Mouse (Mus musculus) embryonic stem cell, embryonic (primary cell): ENCODE data around the gene Slc27a4.

Source experiments
- CTCF ChIA-PET, 4 experiments: fragments of 300-600 bp in 2 of 4; fragments of 350-600 bp in 2 of 4; sonication (Branson Sonifier 250); formaldehyde crosslinking; loops; one replicate each; lab custom pipeline; 2022; ENCODE audit warnings: inconsistent platforms in 2 of 4; lab: Charles Lee
- POLR2A ChIA-PET, 4 experiments: fragments of 300-600 bp in 2 of 4; fragments of 350-600 bp in 2 of 4; sonication (Branson Sonifier 250); formaldehyde crosslinking; loops; one replicate each; lab custom pipeline; 2022; ENCODE audit warnings: antibody characterized with exemption in 4 of 4, inconsistent platforms in 1 of 4; lab: Charles Lee

Gene Slc27a4

DNA sequence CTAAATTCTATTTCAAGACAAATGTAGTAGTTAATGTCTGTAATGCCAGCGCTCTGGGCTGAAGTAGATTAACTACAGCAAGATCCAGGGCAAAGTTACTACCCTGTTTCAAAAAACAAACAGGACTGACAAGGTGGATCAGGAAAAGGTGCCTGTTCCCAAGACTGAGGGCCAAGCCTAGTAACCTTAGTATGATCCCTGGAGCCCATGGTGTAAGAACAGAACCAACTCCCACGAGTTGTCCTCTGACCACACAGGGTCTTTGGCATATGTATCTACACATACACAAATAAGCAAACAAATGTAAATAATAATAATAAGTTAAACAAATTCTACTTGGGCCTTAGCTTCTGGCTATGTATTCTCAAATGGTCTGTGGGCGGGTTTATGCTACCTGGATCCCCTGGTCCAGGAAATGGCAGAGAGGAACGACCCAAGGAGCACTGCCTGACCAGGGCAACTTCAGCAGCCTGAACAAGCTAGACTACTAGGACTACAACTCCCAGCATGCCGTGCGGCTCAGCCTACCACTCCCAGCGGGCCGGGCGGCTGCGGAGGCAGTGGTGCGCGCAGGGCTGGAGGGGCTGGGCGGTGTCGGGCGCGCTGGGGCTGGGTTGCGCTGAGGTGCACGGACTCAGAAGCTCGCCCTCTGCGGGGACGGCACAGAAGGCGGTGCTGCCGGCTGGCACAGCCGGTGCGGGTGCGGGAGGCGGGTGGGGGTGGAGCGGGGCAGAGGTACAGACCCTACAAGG lies at the start of gene Slc27a4:
Gene Slc27a4 (plus strand): TSS at position 560 of the 752 bp plus-strand sequence.
- CTCF ChIA-PET: interaction anchor here (0.5 to 2.6 kb wide), 25 partner anchors 14 to 302 kb away, joined by 3 to 18 read pairs (median 4); partner anchors contain the start of genes Urm1 (in 2 of the 4) and Cercam (in 1 of the 4)
- POLR2A ChIA-PET: interaction anchor here (0.5 to 6.7 kb wide), 79 partner anchors 8 to 1244 kb away, joined by 3 to 70 read pairs (median 4); partner anchors contain the start of genes Coq4 (in 3 of the 4), Trub2 (in 3 of the 4), Urm1 (in 2 of the 4) and Cercam (in 1 of the 4)

DNA sequence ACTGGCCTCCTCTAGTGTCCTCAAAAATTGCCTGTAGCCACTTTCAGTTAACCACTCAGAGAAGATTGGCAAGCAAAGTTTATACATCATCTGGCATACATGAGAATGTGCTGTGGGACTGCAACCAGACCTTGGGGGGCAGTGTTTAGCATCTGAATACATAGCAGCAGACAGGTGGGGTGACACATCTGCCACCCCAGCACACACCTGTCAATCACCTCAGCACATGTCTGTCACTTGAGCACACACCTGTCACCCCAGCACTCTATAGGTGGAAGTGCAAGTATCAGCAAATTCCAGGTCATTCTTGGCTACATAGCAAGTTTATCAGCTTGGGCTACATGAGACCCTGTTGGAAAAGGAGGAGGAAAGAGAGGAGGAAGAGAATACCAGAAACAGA lies 46.7 kb upstream of the Slc27a4 start:
- POLR2A ChIA-PET: interaction anchor here in 2 of 4 experiments (0.5 to 2.7 kb wide), 5 partner anchors 8 to 379 kb away, joined by 3 to 15 read pairs (median 4); no protein-coding TSS in a partner anchor
- CTCF ChIA-PET: interaction anchor here in 1 of 4 experiments (1.0 kb wide), 1 partner anchor 9 kb away, joined by 3 read pairs; no protein-coding TSS in a partner anchor

DNA sequence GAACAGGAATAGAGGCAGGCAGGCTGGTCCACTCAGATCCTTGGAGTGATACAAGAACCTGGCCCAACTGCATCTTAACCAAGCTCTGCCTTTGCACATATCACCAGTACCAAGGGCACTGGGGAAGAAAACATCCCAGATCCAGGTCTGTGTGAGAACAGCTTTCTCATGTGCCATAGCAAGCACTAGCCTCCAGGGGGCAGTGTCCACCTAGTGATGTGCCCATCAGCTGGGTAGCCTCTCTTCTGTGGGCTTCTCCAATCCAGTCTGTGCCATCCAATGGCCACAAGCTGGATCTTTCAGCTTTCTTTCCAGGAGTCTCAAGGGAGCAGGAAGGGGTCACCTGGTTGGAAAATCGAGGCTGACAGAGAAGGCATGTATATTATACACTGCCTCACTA lies 37.6 kb upstream of the Slc27a4 start:
- ChIA-PET POLR2A (interaction anchor here (0.5 to 2.4 kb wide), 27 partner anchors 9 to 208 kb away, joined by 3 to 10 read pairs (median 4); partner anchors contain the start of genes Slc27a4 (in 1 of the 4) and Urm1 (in 1 of the 4)), CTCF (interaction anchor here (0.5 to 2.2 kb wide), 81 partner anchors 9 to 922 kb away, joined by 3 to 27 read pairs (median 4); partner anchors contain the start of genes Cercam (in 2 of the 4), Slc27a4 (in 2 of the 4), Coq4 (in 1 of the 4) and Gm13420 (in 1 of the 4))

DNA sequence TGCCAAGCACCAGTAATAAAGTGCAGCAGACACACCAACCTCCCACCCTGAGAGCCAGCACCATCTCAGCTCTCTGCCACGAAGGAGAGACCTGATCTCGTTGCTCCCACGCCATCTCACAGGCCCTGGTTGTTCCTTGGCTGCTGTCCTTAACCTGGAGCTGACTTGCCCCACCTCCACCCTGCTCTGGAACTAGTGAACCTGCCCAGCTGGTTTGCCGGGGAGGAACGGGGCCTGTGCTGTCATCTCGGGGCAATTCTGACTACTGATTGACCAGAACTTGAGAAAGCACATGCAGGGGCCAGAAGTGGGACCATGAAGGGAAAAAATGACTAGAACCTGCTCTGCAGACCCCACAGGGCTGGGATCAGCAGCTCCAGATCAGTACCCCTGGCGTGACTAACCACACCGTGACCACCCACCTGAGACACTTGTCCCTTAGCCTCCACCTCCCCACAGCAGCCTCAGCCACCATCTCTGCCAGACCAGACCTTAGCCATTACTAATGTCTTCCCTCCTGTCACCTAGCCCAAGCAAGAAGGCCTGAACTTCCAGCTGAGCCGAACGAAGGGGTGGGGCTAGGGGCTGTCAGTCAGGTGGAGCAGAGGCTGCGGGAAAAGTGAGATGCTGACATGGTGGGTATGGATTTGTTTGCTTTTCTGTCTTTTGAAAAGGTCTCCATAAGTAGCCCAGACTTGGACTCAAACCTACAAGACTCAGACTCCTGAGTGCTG lies 34.3 kb upstream of the Slc27a4 start:
- POLR2A ChIA-PET: interaction anchor here (0.6 to 9.1 kb wide), 43 partner anchors 9 to 605 kb away, joined by 3 to 195 read pairs (median 4); partner anchors contain the start of genes Coq4 (in 2 of the 4), Slc27a4 (in 2 of the 4), Cercam (in 1 of the 4) and Gm13420 (in 1 of the 4)
- CTCF ChIA-PET: interaction anchor here (0.6 to 2.7 kb wide), 17 partner anchors 9 to 264 kb away, joined by 3 to 14 read pairs (median 3); partner anchors contain the start of genes Gm13547 (in 2 of the 4), Gm13420 (in 1 of the 4) and Slc27a4 (in 1 of the 4)

GRCm38 (mm10) chr2:29768901-29769300 lies 33.5 kb upstream of the Slc27a4 start:
- CTCF ChIA-PET: interaction anchor here (0.6 to 2.7 kb wide), 19 partner anchors 9 to 263 kb away, joined by 3 to 14 read pairs (median 3); partner anchors contain the start of genes Gm13420 (in 1 of the 4), Gm13547 (in 1 of the 4) and Slc27a4 (in 1 of the 4)
- POLR2A ChIA-PET: interaction anchor here (0.6 to 9.1 kb wide), 45 partner anchors 8 to 308 kb away, joined by 3 to 195 read pairs (median 4); partner anchors contain the start of genes Coq4 (in 2 of the 4), Slc27a4 (in 2 of the 4), Cercam (in 1 of the 4) and Gm13420 (in 1 of the 4)

DNA sequence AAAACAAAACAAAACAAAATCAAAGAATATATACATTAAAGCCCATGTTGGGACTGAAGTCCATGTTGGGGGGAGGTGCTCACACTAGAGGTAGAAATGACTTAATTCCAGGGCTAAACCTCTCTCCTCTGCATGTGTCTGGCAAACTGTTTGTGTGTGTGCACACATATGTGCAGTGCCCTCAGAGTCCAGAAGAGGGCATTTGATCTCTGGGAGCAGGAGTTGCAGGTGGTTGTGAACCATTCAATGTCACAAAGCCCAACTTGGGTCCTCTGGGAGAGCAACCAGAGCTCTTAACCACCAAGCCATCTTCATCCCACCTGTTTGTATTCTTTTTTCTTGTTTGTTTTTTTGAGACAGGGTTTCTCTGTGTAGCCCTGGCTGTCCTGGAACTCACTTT lies 32.3 kb upstream of the Slc27a4 start:
- POLR2A ChIA-PET: interaction anchor here (0.9 to 9.1 kb wide), 18 partner anchors 11 to 134 kb away, joined by 3 to 195 read pairs (median 6); partner anchors contain the start of genes Coq4 (in 2 of the 4), Slc27a4 (in 2 of the 4) and Trub2 (in 1 of the 4)
- CTCF ChIA-PET: interaction anchor here (0.6 to 2.5 kb wide), 19 partner anchors 9 to 700 kb away, joined by 3 to 14 read pairs (median 3); partner anchors contain the start of genes Slc27a4 (in 2 of the 4) and Pkn3 (in 1 of the 4)

- ChIA-PET CTCF (interaction anchor here in 3 of 4 experiments (0.6 to 2.5 kb wide), 10 partner anchors 9 to 88 kb away, joined by 3 to 14 read pairs (median 3); partner anchors contain the start of gene Slc27a4 (in 1 of the 3)), POLR2A (interaction anchor here (0.5 to 9.1 kb wide), 44 partner anchors 9 to 266 kb away, joined by 3 to 195 read pairs (median 5); partner anchors contain the start of genes Coq4 (in 3 of the 4), Slc27a4 (in 2 of the 4), Urm1 (in 2 of the 4) and Cercam (in 1 of the 4))
Observed at GRCm38 (mm10) chr2:29771611-29772461, 30.6 kb upstream of the Slc27a4 start.

DNA sequence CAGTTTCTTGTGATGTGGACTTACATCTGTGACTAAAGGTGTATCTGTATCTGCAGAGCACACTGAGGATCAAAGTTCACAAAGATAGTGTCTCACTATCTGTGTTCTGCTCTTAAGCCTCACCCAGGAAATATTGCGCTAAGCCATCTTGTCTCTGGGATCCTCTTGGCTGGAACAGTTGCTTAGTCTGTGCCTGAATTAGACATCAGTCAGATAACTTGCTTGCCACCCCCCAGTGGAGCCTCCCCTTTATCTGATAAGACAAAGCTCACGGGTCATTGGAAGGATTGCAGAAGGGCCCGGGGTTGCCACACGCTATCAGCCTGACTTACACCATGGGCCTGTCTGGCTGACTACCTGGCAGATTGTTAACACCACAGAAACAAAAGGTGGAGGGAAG lies 29.1 kb upstream of the Slc27a4 start:
- ChIA-PET POLR2A (interaction anchor here in 3 of 4 experiments (1.0 to 9.1 kb wide), 13 partner anchors 9 to 107 kb away, joined by 3 to 195 read pairs (median 8); partner anchors contain the start of genes Coq4 (in 2 of the 3), Slc27a4 (in 1 of the 3) and Trub2 (in 1 of the 3)), CTCF (interaction anchor here in 3 of 4 experiments (0.5 to 1.1 kb wide), 3 partner anchors 8 to 86 kb away, joined by 3 to 5 read pairs (median 3); no protein-coding TSS in a partner anchor)

- ChIA-PET POLR2A (interaction anchor here (0.6 to 14.6 kb wide), 19 partner anchors 10 to 652 kb away, joined by 3 to 195 read pairs (median 6); partner anchors contain the start of gene Slc27a4 (in 2 of the 4)), CTCF (interaction anchor here in 3 of 4 experiments (0.6 to 2.0 kb wide), 5 partner anchors 10 to 991 kb away, joined by 3 to 7 read pairs (median 5); partner anchors contain the start of gene Slc27a4 (in 1 of the 3))
Observed at GRCm38 (mm10) chr2:29781256-29781655, 21.2 kb upstream of the Slc27a4 start.

GRCm38 (mm10) chr2:29784290-29784689 lies 18.1 kb upstream of the Slc27a4 start:
- POLR2A ChIA-PET: interaction anchor here in 3 of 4 experiments (0.6 to 14.6 kb wide), 40 partner anchors 10 to 742 kb away, joined by 3 to 195 read pairs (median 4); partner anchors contain the start of genes Slc27a4 (in 3 of the 3), Cercam (in 2 of the 3), Gm13420 (in 1 of the 3) and Tbc1d13 (in 1 of the 3)
- CTCF ChIA-PET: interaction anchor here in 2 of 4 experiments (0.9 to 1.4 kb wide), 5 partner anchors 14 to 75 kb away, joined by 3 to 4 read pairs (median 3); no protein-coding TSS in a partner anchor

DNA sequence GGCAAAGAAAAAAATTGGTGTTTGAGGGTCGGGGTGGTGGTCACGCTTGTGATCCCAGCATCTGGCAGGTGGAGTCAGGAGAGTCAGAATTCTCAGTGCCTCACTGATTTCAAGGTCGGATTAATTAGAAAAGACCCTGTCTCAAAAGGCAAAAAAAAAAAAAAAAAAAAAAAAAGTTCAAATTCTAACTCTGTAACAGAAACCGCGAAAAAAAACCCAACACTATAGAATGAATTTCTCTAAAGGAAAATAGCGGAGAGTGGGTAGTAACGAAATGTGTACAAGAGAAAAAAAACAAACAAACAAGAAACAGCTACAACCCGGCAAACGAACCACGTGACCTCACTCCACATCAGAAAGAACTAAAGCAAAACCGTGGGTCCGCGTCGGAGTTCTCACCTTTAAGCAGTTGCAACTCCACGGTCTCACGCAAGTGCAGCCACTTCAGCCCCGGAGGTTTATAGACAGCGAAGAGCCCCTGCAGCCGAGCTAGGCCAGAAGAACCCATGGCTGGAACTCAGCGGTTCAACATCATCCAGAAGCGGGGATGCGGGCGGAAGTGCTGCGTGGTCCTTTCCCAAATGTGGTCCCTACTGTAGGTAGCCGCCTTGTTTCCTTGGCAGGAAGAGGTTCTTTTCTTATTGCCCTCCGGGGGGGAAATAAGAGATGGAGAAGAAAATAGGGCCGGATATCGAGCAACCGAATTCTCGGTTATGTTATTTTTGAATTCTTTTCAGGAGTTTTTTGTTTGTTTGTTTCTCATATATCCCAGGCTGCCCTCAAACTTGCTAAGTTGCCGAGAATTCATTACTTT lies 15.1 kb upstream of the Slc27a4 start, which contains the start of gene Coq4:
Gene Coq4 (plus strand): TSS at position 390 of the 814 bp plus-strand sequence.
- CTCF ChIA-PET: interaction anchor here (0.6 to 2.0 kb wide), 12 partner anchors 10 to 1404 kb away, joined by 3 to 14 read pairs (median 5); partner anchors contain the start of gene Odf2 (in 1 of the 4)

DNA sequence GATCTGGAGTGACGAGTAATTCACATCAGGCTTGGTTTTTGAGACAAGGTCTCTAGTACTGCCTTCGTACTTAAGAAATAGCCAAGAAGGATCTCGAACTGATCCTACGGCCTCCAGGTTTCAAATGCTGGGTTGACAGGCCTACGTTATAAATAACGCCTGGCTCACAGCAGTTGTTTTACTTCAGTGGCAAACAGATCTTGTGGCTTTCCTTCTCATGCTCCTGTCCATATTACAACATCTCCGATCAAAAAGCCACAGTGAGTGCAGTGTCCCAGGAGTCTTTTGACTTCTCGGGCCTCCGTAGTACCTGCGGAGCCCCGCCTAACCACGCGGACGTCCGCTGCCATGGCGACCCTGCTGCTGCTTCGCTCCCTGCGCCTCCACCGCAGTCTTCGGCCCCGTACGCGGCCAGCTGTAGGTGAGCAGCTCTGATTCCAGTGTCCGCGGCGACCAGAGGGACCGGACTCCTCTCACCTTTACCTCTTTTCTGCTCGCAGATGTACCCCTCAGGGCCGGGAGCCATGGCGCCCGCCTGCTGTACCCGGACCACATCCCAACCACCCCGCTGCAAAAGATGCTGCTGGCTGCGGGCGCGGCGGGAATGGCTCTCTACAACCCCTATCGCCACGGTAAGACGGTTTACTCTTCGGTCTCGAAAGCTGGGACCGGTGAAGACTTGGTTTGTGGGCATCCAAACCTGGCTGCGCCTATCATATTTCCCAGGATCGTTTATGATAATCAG lies 14.3 kb upstream of the Slc27a4 start, which contains the start of gene Trub2:
Gene Trub2 (minus strand): TSS at position 566 of the 745 bp plus-strand sequence.
- ChIA-PET POLR2A (interaction anchor here in 3 of 4 experiments (0.5 to 14.6 kb wide), 19 partner anchors 9 to 659 kb away, joined by 3 to 195 read pairs (median 4); partner anchors contain the start of genes Slc27a4 (in 3 of the 3) and Urm1 (in 1 of the 3)), CTCF (interaction anchor here in 2 of 4 experiments (1.2 to 2.0 kb wide), 4 partner anchors 11 to 29 kb away, joined by 4 to 7 read pairs (median 6); no protein-coding TSS in a partner anchor)

More for the DNA sequence above, 15.1 kb upstream of the Slc27a4 start, which contains the start of gene Coq4:
- POLR2A ChIA-PET: interaction anchor here in 3 of 4 experiments (0.5 to 14.6 kb wide), 38 partner anchors 9 to 1355 kb away, joined by 3 to 195 read pairs (median 4); partner anchors contain the start of genes Slc27a4 (in 3 of the 3) and Urm1 (in 1 of the 3)

DNA sequence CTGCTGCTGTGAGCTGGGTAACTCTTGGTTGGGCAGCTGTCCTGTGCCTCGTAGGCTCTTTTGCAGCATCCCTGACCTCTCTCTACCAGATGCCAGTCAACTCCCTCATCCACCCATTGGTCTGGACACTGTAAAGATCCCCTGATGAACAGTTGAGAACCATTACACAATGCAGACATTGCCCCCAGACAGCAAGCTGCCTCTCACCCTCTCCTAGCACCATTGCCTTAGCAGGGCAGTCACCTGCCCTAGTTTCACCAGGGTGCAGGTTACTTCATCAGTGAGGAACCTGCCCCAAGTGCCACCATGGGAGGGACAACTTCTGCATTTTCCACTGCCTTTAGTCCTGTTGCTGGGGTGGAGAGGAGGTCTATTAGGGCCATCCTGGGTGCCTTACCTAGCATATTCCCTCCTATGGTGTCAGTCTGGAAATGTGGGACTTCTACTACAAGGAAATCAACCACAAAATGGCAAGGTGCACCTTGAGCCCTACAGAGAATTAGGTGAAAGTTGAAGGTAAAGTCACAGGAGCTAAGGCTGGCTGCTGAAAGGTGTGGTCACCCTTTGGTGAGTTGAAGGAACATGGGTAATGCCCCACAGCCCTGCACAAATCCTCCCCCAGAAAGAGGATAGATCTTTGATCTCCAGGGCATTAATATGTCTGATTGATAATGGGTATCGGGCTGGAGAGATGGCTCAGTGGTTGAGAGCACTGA lies 9.5 kb upstream of the Slc27a4 start:
- ChIA-PET CTCF (interaction anchor here in 3 of 4 experiments (0.6 to 1.1 kb wide), 3 partner anchors 28 to 304 kb away, joined by 3 to 4 read pairs (median 4); no protein-coding TSS in a partner anchor), POLR2A (interaction anchor here in 2 of 4 experiments (0.6 to 6.4 kb wide), 11 partner anchors 9 to 211 kb away, joined by 3 to 51 read pairs (median 5); partner anchors contain the start of gene Slc27a4 (in 2 of the 2))
